Mouse (Mus musculus) stomach, postnatal 0 days (tissue): ENCODE measurements around the gene Utrn.

ENCODE experiments used
- CTCF ChIP-seq: IDR thresholded peaks from 2 replicates; pipeline ENCODE4 v1.5.1; 2016; ENCODE audit warnings: antibody characterized with exemption, low read depth, mild to moderate bottlenecking, moderate library complexity
- EP300 ChIP-seq: optimal IDR thresholded peaks from 2 replicates; pipeline ENCODE3; 2016; ENCODE audit warnings: antibody characterized with exemption

GRCm38 (mm10) chr10:12703526-12703925 lies 165.6 kb downstream of the Utrn start:
- TF ChIP-seq CTCF (no peak), EP300 (no peak)
